Mouse (Mus musculus) lung, postnatal 0 days (tissue): ENCODE data around the gene Cdkal1.

Experiments used
- CTCF ChIP-seq: IDR thresholded peaks from 2 replicates; pipeline ENCODE4 v1.5.1; 2016; ENCODE audit warnings: antibody characterized with exemption, mild to moderate bottlenecking
- EP300 ChIP-seq: IDR thresholded peaks from 2 replicates; pipeline ENCODE4 v1.6.1; 2016; ENCODE audit warnings: antibody characterized with exemption, mild to moderate bottlenecking, control low read depth

GRCm38 (mm10) chr13:29399908-29400307, 455.6 kb downstream of the Cdkal1 start:
- no peak for TF ChIP-seq CTCF
- no peak for TF ChIP-seq EP300
